ENCODE assay signal across 11 mouse cellular contexts in genomic region chr5:64682326-64682845, GRCm38 (mm10).
DNase-seq lines count a peak whose midpoint lies in the region; ATAC-seq lines count a peak whose summit lies in the region.
"Had no signal": no experiment of that assay in that cellular context is flagged by ENCODE, and none has a peak within 500 bp of the region (broad histone marks: within the 10 kb centered on the region; RNA-seq: fewer than 3 reads in every experiment).

No protein-coding gene starts in this region.

- 92% methylated on average over 7 of the region's 7 CpGs for WGBS in forebrain, embryonic 13.5 days

- no peak overlapping the region for H3K4me2 ChIP-seq in forebrain, embryonic 13.5 days
- H3K4me2 ChIP-seq: limb, embryonic 13.5 days; neural tube, embryonic 15.5 days had no signal

- no peaks in the 10 kb centered on the region for H3K4me1 ChIP-seq in forebrain, embryonic 13.5 days
- H3K4me1 ChIP-seq: limb, embryonic 13.5 days; neural tube, embryonic 15.5 days had no signal

- no peak overlapping the region for H3K4me3 ChIP-seq in forebrain, embryonic 13.5 days
- H3K4me3 ChIP-seq: limb, embryonic 13.5 days; neural tube, embryonic 15.5 days had no signal

- ATAC-seq in common myeloid progenitor, adult 5-6 weeks (replicated peaks; ENCODE audit: low read depth, poor library complexity, severe bottlenecking), result peak; percentile 19; the same call in 1 of the 2 replicates
- ATAC-seq in forebrain, embryonic 13.5 days, result no peak
- ATAC-seq in activated CD4-positive, CD25-positive, alpha-beta regulatory T cell, adult 4 months, result no peak
- ATAC-seq: intestine, postnatal 0 days had no signal

- H3K9ac ChIP-seq in forebrain, embryonic 13.5 days, result no peak overlapping the region
- H3K9ac ChIP-seq: limb, embryonic 13.5 days; neural tube, embryonic 15.5 days had no signal

- H3K9me3 ChIP-seq in forebrain, embryonic 13.5 days (replicated peaks), result peaks cover 4% of the 10 kb centered on the region

- no peak overlapping the region for H3K27ac ChIP-seq in forebrain, embryonic 13.5 days
- H3K27ac ChIP-seq: limb, embryonic 13.5 days; neural tube, embryonic 15.5 days had no signal

- no peaks in the 10 kb centered on the region for H3K27me3 ChIP-seq in forebrain, embryonic 13.5 days
- H3K27me3 ChIP-seq: limb, embryonic 13.5 days; neural tube, embryonic 15.5 days had no signal

- no peaks in the 10 kb centered on the region for H3K36me3 ChIP-seq in forebrain, embryonic 13.5 days (ENCODE audit: poor library complexity, severe bottlenecking)
- H3K36me3 ChIP-seq: limb, embryonic 13.5 days; neural tube, embryonic 15.5 days had no signal

- DNase-seq in urinary bladder, postnatal 14 days (ENCODE audit: low spot score), result peak; percentile 64
- no peak for DNase-seq in urinary bladder, adult 18-20 months (ENCODE audit: low spot score in 2 of 2)
- peak; percentile 63 to 73 for DNase-seq in kidney, postnatal 36 days
- DNase-seq in right cerebral cortex, adult 2 months (ENCODE audit: low spot score in 2 of 2), result no peak
- DNase-seq: cerebellum, adult 2 months had no signal

Comparison
In these comparisons a context has a peak if more than half of its experiments do, and no peak if none do; other contexts are left out.
1. DNase-seq: peak in urinary bladder, postnatal 14 days (single experiment) and kidney, postnatal 36 days (2 of 2); none in urinary bladder, adult 18-20 months (0 of 2) and right cerebral cortex, adult 2 months (0 of 2).